Mouse (Mus musculus): ENCODE results near the gene Nup62. TPM values are rescaled to one million over a fixed set of nuclear protein-coding genes. Genes with fewer than 3 reads are reported as not detected.

The Nup62 gene
- polyA plus RNA-seq, 2 experiments: 31.5 to 44.8 TPM

GRCm38 (mm10) chr7:44813985-44814384 lies 1.9 kb upstream of the Nup62 start:
- Histone ChIP-seq H3K9ac (replicated peaks) (no peak overlapping the region), H3K4me3 (ENCODE audit: insufficient read depth in 1 of 2, low read depth in 2 of 2, low read length in 2 of 2) (no peak overlapping the region), H3K9me3 (ENCODE audit: control insufficient read depth, low read length) (no peaks in the 10 kb centered on the region), H3K4me2 (ENCODE audit: low read depth) (peak overlapping the region; percentile 4; the same call in 1 of the 2 replicates), H3K4me1 (replicated peaks; ENCODE audit: control insufficient read depth in 2 of 2, insufficient read depth in 2 of 2, low read length in 1 of 2) (peaks cover 16 to 24% of the 10 kb centered on the region in 2 experiments), H3K27me3 (ENCODE audit: control insufficient read depth, insufficient read depth, low read length) (no peaks in the 10 kb centered on the region), H3K27ac (no peak overlapping the region), H3K36me3 (replicated peaks; ENCODE audit: control insufficient read depth, insufficient read depth, low read depth) (peaks cover 4% of the 10 kb centered on the region; the same call in 1 of the 2 replicates)
- TF ChIP-seq EP300 (IDR thresholded peaks at IDR 0.05; ENCODE audit: low read depth): no peak
- TF ChIP-seq CTCF (IDR thresholded peaks at IDR 0.05; ENCODE audit: low read depth): no peak
- 65% methylated on average over 3 of the region's 3 CpGs for WGBS (ENCODE audit: insufficient replicate concordance)
- ATAC-seq (ENCODE audit: insufficient read depth) (no peak), DNase-seq (ENCODE audit: low read depth in 3 of 3, low spot score in 3 of 3) (no peak)

GRCm38 (mm10) chr7:44814423-44814822 lies 1.5 kb upstream of the Nup62 start:
- DNase-seq (ENCODE audit: low read depth in 3 of 3, low spot score in 3 of 3): no peak
- no peak overlapping the region for H3K4me3 ChIP-seq (ENCODE audit: insufficient read depth in 1 of 2, low read depth in 2 of 2, low read length in 2 of 2)

GRCm38 (mm10) chr7:44814952-44815553 lies 835 bp upstream of the Nup62 start:
- Histone ChIP-seq H3K9me3 (ENCODE audit: control insufficient read depth, low read length) (no peaks in the 10 kb centered on the region), H3K4me2 (ENCODE audit: low read depth) (peak overlapping the region; percentile 84), H3K27ac (peak overlapping the region; percentile 94), H3K36me3 (replicated peaks; ENCODE audit: control insufficient read depth, insufficient read depth, low read depth) (peaks cover 5% of the 10 kb centered on the region; the same call in 1 of the 2 replicates), H3K4me3 (ENCODE audit: insufficient read depth in 1 of 2, low read depth in 2 of 2, low read length in 2 of 2) (peak overlapping the region; percentile 82 to 94), H3K9ac (replicated peaks) (peak overlapping the region; percentile 69), H3K27me3 (ENCODE audit: control insufficient read depth, insufficient read depth, low read length) (no peaks in the 10 kb centered on the region), H3K4me1 (replicated peaks; ENCODE audit: control insufficient read depth in 2 of 2, insufficient read depth in 2 of 2, low read length in 1 of 2) (peaks cover 25 to 34% of the 10 kb centered on the region in 2 experiments)
- ATAC-seq (ENCODE audit: insufficient read depth): no peak
- DNase-seq (ENCODE audit: low read depth in 3 of 3, low spot score in 3 of 3): no peak
- WGBS (ENCODE audit: insufficient replicate concordance): 44% methylated on average over 14 of the region's 14 CpGs
- TF ChIP-seq EP300 (IDR thresholded peaks at IDR 0.05; ENCODE audit: low read depth) (no peak), CTCF (IDR thresholded peaks at IDR 0.05; ENCODE audit: low read depth) (no peak)

More at GRCm38 (mm10) chr7:44814423-44814822, 1.5 kb upstream of the Nup62 start:
- Histone ChIP-seq H3K4me2 (ENCODE audit: low read depth) (peak overlapping the region; percentile 84; the same call in 1 of the 2 replicates), H3K36me3 (replicated peaks; ENCODE audit: control insufficient read depth, insufficient read depth, low read depth) (peaks cover 4% of the 10 kb centered on the region; the same call in 1 of the 2 replicates), H3K27me3 (ENCODE audit: control insufficient read depth, insufficient read depth, low read length) (no peaks in the 10 kb centered on the region), H3K4me1 (replicated peaks; ENCODE audit: control insufficient read depth in 2 of 2, insufficient read depth in 2 of 2, low read length in 1 of 2) (peaks cover 21 to 28% of the 10 kb centered on the region in 2 experiments), H3K9ac (replicated peaks) (no peak overlapping the region), H3K9me3 (ENCODE audit: control insufficient read depth, low read length) (no peaks in the 10 kb centered on the region), H3K27ac (no peak overlapping the region)
- no peak for ATAC-seq (ENCODE audit: insufficient read depth)
- 79% methylated on average over 4 of the region's 4 CpGs for whole genome bisulfite sequencing (ENCODE audit: insufficient replicate concordance)
- no peak for TF ChIP-seq EP300 (IDR thresholded peaks at IDR 0.05; ENCODE audit: low read depth)
- no peak for TF ChIP-seq CTCF (IDR thresholded peaks at IDR 0.05; ENCODE audit: low read depth)

GRCm38 (mm10) chr7:44816470-44817021 lies 658 bp downstream of the Nup62 start, which contains the start of gene Atf5:
TSS of gene Atf5 (minus strand) at chr7:44816658.
- DNase-seq (ENCODE audit: low read depth in 3 of 3, low spot score in 3 of 3) (peak; percentile 59 to 67 (median 66)), ATAC-seq (ENCODE audit: insufficient read depth) (peak; percentile 21)
- H3K4me1 ChIP-seq (replicated peaks; ENCODE audit: control insufficient read depth in 2 of 2, insufficient read depth in 2 of 2, low read length in 1 of 2): peaks cover 36 to 49% of the 10 kb centered on the region in 2 experiments
- H3K27ac ChIP-seq: peak within 1 kb of the TSS; percentile 94
- no peaks in the 10 kb centered on the region for H3K9me3 ChIP-seq (ENCODE audit: control insufficient read depth, low read length)
- under 1% methylated on average over 53 of the region's 57 CpGs for WGBS (ENCODE audit: insufficient replicate concordance)
- H3K4me2 ChIP-seq (ENCODE audit: low read depth): peak within 1 kb of the TSS; percentile 84
- peak within 1 kb of the TSS; percentile 96 for H3K9ac ChIP-seq (replicated peaks)
- no peaks in the 10 kb centered on the region for H3K27me3 ChIP-seq (ENCODE audit: control insufficient read depth, insufficient read depth, low read length)
- peaks cover 8% of the 10 kb centered on the region; the same call in 1 of the 2 replicates for H3K36me3 ChIP-seq (replicated peaks; ENCODE audit: control insufficient read depth, insufficient read depth, low read depth)
- H3K4me3 ChIP-seq (ENCODE audit: insufficient read depth in 1 of 2, low read depth in 2 of 2, low read length in 2 of 2): peak within 1 kb of the TSS; percentile 82 to 94
- TF ChIP-seq CTCF (IDR thresholded peaks at IDR 0.05; ENCODE audit: low read depth): no peak
- TF ChIP-seq EP300 (IDR thresholded peaks at IDR 0.05; ENCODE audit: low read depth): no peak

- Histone ChIP-seq H3K4me1 (replicated peaks; ENCODE audit: control insufficient read depth in 2 of 2, insufficient read depth in 2 of 2, low read length in 1 of 2) (peaks cover 36 to 52% of the 10 kb centered on the region in 2 experiments), H3K9me3 (ENCODE audit: control insufficient read depth, low read length) (no peaks in the 10 kb centered on the region), H3K9ac (replicated peaks) (peak overlapping the region; percentile 96), H3K27me3 (ENCODE audit: control insufficient read depth, insufficient read depth, low read length) (no peaks in the 10 kb centered on the region), H3K4me2 (ENCODE audit: low read depth) (peak overlapping the region; percentile 84), H3K27ac (peak overlapping the region; percentile 94), H3K4me3 (ENCODE audit: insufficient read depth in 1 of 2, low read depth in 2 of 2, low read length in 2 of 2) (peak overlapping the region; percentile 82 to 94), H3K36me3 (replicated peaks; ENCODE audit: control insufficient read depth, insufficient read depth, low read depth) (peaks cover 8% of the 10 kb centered on the region; the same call in 1 of the 2 replicates)
- TF ChIP-seq EP300 (IDR thresholded peaks at IDR 0.05; ENCODE audit: low read depth) (no peak), CTCF (IDR thresholded peaks at IDR 0.05; ENCODE audit: low read depth) (no peak)
- no peak for ATAC-seq (ENCODE audit: insufficient read depth)
- WGBS (ENCODE audit: insufficient replicate concordance): 24% methylated on average over 3 of the region's 3 CpGs
- DNase-seq (ENCODE audit: low read depth in 3 of 3, low spot score in 3 of 3): no peak
Observed at GRCm38 (mm10) chr7:44817441-44817840, 1.6 kb downstream of the Nup62 start.

Data from liver, embryonic 14.5 days (tissue).